Mouse (Mus musculus): ENCODE measurements around the gene Mmp8.

Mmp8 gene

GRCm38 (mm10) chr9:7594816-7595540 lies 36.7 kb downstream of the Mmp8 start:
- DNase-seq: peak; percentile 90

- DNase-seq: peak; percentile 73
Measured at GRCm38 (mm10) chr9:7602982-7603742, 44.9 kb downstream of the Mmp8 start.

- no peak for DNase-seq
Measured at GRCm38 (mm10) chr9:7604005-7604404, 45.7 kb downstream of the Mmp8 start.

GRCm38 (mm10) chr9:7605638-7606037 lies 47.4 kb downstream of the Mmp8 start:
- no peak for DNase-seq

Measured in retina, postnatal 1 day (tissue).